Mouse (Mus musculus) MEL (cell line): ENCODE measurements at regions not wholly inside any gene's neighbourhood (a gene's known extent, or its start where the extent isn't known, plus 50 kb on each side); places are given as distances from the start of the nearest gene placed in this dataset.

Experiments used
- CTCF ChIP-seq, 3 experiments: IDR thresholded peaks in 2 of 3; conservative IDR thresholded peaks in 1 of 3; 2 replicates each; pipeline ENCODE4 v1.5.1; 2011 to 2012; ENCODE audit warnings: low read length in 3 of 3, low read depth in 2 of 3, mild to moderate bottlenecking in 2 of 3, improper control_type of control experiment in 1 of 3, inconsistent platforms in 1 of 3, mixed read lengths in 1 of 3, moderate library complexity in 1 of 3; ENCODE audit not compliant: control insufficient read depth in 1 of 3, insufficient read depth in 1 of 3, poor library complexity in 1 of 3, severe bottlenecking in 1 of 3
- EP300 ChIP-seq, 2 experiments: IDR thresholded peaks; 2 replicates each; pipeline ENCODE4 v1.6.1; 2011; ENCODE audit warnings: improper control_type of control experiment in 2 of 2, low read length in 2 of 2, low read depth in 1 of 2, mild to moderate bottlenecking in 1 of 2
- MAX ChIP-seq: IDR thresholded peaks from 2 replicates; pipeline ENCODE4 v1.6.1; 2011; ENCODE audit warnings: low read length, improper control_type of control experiment
- POLR2A ChIP-seq, 2 experiments: IDR thresholded peaks; 2 replicates each; pipeline ENCODE4 v1.6.1; 2011 to 2012; ENCODE audit warnings: low read length in 2 of 2, mild to moderate bottlenecking in 2 of 2, control low read depth in 1 of 2, improper control_type of control experiment in 1 of 2, low read depth in 1 of 2, moderate library complexity in 1 of 2; ENCODE audit not compliant: control insufficient read depth in 1 of 2, insufficient read depth in 1 of 2, poor library complexity in 1 of 2
- POLR2AphosphoS5 ChIP-seq: IDR thresholded peaks from 2 replicates; pipeline ENCODE4 v1.6.1; 2012; ENCODE audit warnings: low read depth, borderline replicate concordance, mild to moderate bottlenecking, inconsistent platforms, low read length, moderate library complexity, mixed read lengths
- TAL1 ChIP-seq: IDR thresholded peaks from 2 replicates; pipeline ENCODE4 v1.6.1; 2012; ENCODE audit warnings: mild to moderate bottlenecking, inconsistent platforms, low read length, moderate library complexity, mixed read lengths
- USF1 ChIP-seq: IDR thresholded peaks from 2 replicates; pipeline ENCODE4 v1.6.1; 2014; ENCODE audit warnings: low read depth, mild to moderate bottlenecking, inconsistent platforms, low read length, improper control_type of control experiment, moderate library complexity

DNA sequence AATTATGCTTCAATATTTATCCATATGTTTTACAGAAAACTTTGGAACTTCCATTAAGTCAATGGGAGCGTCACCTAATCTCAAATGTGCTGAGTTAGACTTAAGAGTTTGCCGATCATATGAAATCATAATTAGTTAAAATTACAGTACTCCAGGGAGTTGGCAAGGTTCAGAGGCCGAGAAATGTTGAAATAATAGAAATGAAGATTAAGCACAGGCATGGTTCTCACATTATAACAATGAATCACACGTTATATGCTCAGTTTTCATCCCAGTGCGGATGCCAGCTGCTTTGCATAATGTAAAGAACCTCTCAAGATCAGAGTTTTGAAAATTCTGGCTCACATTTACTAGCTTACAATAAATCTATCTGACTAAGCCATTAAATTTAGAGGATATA is 612.7 kb upstream of the N6amt1 start:
- TF ChIP-seq EP300 (IDR thresholded peaks at IDR 0.05; ENCODE audit: low read depth in 1 of 2, low read length in 2 of 2) (no peak), TAL1 (no peak), POLR2A (IDR thresholded peaks at IDR 0.05; ENCODE audit: control insufficient read depth in 1 of 2, insufficient read depth in 1 of 2, low read depth in 1 of 2, low read length in 2 of 2, poor library complexity in 1 of 2) (no peak), CTCF (IDR thresholded peaks at IDR 0.05 in 2 of 3, conservative IDR thresholded peaks at IDR 0.05 in 1 of 3; ENCODE audit: control insufficient read depth in 1 of 3, insufficient read depth in 1 of 3, low read depth in 2 of 3, low read length in 3 of 3, poor library complexity in 1 of 3, severe bottlenecking in 1 of 3) (no peak), POLR2AphosphoS5 (no peak), MAX (no peak), USF1 (no peak)
